Mouse (Mus musculus): Measurements from ENCODE around the gene Cbfb.

DNA sequence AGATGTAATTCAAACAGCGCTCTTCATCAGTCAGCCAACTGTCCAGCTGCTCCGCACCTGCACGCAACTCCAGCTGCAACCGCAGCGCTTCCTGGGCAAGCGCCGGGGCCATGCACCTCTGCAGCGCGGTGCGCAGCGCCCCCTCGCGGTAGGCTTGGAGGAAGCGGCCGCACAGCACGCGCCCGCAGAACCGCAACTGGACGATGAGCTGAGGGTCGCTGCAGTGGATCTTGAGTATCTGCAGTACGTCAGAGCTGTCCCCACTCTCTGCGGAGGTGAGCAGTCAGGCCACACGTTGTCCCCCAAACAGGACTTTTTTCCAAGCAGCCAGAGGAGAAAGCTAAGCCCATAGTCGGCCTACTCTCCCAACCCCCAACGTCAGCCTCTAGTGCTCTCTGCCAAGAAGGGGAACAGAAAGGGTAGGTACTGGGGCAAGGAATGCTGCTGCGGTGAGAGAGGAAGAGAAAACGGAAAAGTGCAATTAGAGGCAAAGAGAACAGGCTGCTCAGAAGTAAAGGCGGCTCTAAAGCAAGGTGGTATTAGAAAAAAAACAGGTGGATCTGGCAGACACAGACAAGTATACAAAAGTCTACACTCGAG is 89.3 kb downstream of the Cbfb start:
- TF ChIP-seq POLR2A (IDR thresholded peaks at IDR 0.05; ENCODE audit: borderline replicate concordance, insufficient read depth, low read length) (no peak), CTCF (IDR thresholded peaks at IDR 0.05; ENCODE audit: borderline replicate concordance, insufficient read depth, low read depth, low read length) (peak; percentile 80)

Data from cerebellum, adult 2 months (tissue).